Mouse (Mus musculus) liver, postnatal 0 days (tissue): ENCODE measurements around the gene Slc9a3. TPM values are rescaled to one million over a fixed set of nuclear protein-coding genes. Genes with fewer than 3 reads are reported as not detected.

Experiments used
- ATAC-seq: fragments of 200-750 bp; cut with Nextera tagmentation; 2 replicates; pipeline ENCODE4 v1.8.0; 2017; ENCODE audit warnings: mild to moderate bottlenecking, moderate library complexity
- DNase-seq: peaks from one replicate; pipeline ENCODE4 v3.0.0-alpha.2; 2016
- H3K27ac ChIP-seq: fragments of 300-500 bp; sonication (generic); 2 replicates; pipeline ENCODE4 v1.5.1; 2014; ENCODE audit warnings: antibody characterized with exemption, moderate library complexity, mild to moderate bottlenecking, low read depth
- H3K27me3 ChIP-seq: fragments of 300-500 bp; sonication (generic); 2 replicates; pipeline ENCODE4 v1.6.1; 2014; ENCODE audit warnings: low read length, control low read depth, mixed read lengths; ENCODE audit not compliant: insufficient read depth
- H3K36me3 ChIP-seq: fragments of 300-500 bp; sonication (generic); replicated peaks from 2 replicates; pipeline ENCODE4 v1.6.1; 2014; ENCODE audit warnings: mild to moderate bottlenecking, control low read depth, low read length, moderate library complexity, mixed read lengths; ENCODE audit not compliant: insufficient read depth
- H3K4me1 ChIP-seq: fragments of 300-500 bp; sonication (generic); 2 replicates; pipeline ENCODE4 v1.6.1; 2014; ENCODE audit warnings: antibody characterized with exemption, mild to moderate bottlenecking, control low read depth; ENCODE audit not compliant: insufficient read depth
- H3K4me2 ChIP-seq: fragments of 300-500 bp; sonication (generic); 2 replicates; pipeline ENCODE4 v1.6.1; 2014; ENCODE audit warnings: low read depth, mild to moderate bottlenecking, low read length, moderate library complexity, mixed read lengths
- H3K4me3 ChIP-seq: fragments of 300-500 bp; sonication (generic); 2 replicates; pipeline ENCODE4 v1.5.1; 2014; ENCODE audit warnings: low read depth, low read length
- H3K9ac ChIP-seq: fragments of 300-500 bp; sonication (generic); replicated peaks from 2 replicates; pipeline ENCODE4 v1.6.1; 2014; ENCODE audit warnings: mild to moderate bottlenecking, moderate library complexity
- H3K9me3 ChIP-seq: fragments of 300-500 bp; sonication (generic); 2 replicates; pipeline ENCODE4 v1.6.1; 2016; ENCODE audit warnings: mild to moderate bottlenecking, control low read depth, low read length, mixed read lengths
- CTCF ChIP-seq: sonication (generic); IDR thresholded peaks from 2 replicates; pipeline ENCODE4 v1.5.1; 2016; ENCODE audit warnings: antibody characterized with exemption, low read depth
- EP300 ChIP-seq: IDR thresholded peaks from 2 replicates; pipeline ENCODE4 v1.6.1; 2016; ENCODE audit warnings: antibody characterized with exemption, low read depth, mild to moderate bottlenecking
- WGBS: fragments of 180-500 bp; shearing (Covaris S2); extraction: QIAGEN DNeasy Blood & Tissue Kit; methylation state at CpG from one replicate; pipeline ENCODE4 v1.1.7; 2014; ENCODE audit not compliant: insufficient replicate concordance; 5-methylcytosine and 5-hydroxymethylcytosine counted together
- polyA plus RNA-seq: library from polyadenylated mRNA; unstranded; fragments of >200 nt; fragmentation: Nextera tagmentation; extraction: Ambion mirVana; gene quantifications from 2 replicates; pipeline ENCODE4 v1.2.1, GENCODE M21; 2015

Slc9a3 gene
- polyA plus RNA-seq, 1 experiment from 2014 or later: not detected

DNA sequence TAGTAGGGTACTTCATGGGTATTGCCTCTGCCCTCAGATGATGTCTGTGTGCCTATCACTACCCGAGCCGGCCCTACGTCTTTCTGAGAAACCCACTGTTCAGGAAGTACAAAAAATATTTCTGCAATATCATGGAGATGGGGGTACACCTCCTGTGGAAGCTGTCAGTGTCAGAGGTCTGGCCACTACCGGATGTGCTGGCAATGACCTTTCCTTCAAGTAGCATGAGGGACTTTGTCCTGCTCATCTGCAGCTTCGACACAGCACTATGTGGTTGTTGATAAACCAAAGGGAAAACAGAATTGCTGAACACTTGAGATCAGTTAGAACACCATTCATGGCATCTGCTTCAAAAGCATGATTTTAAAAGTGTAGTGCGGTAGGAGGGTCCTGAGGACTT, 19.5 kb downstream of the Slc9a3 start:
- TF ChIP-seq CTCF (no peak), EP300 (no peak)
- H3K4me2 ChIP-seq: no peak overlapping the region
- H3K4me3 ChIP-seq: no peak overlapping the region
- no peak overlapping the region for H3K9ac ChIP-seq
- H3K27ac ChIP-seq: no peak overlapping the region
- H3K36me3 ChIP-seq: no peaks in the 10 kb centered on the region
- WGBS: 66% methylated on average over 6 of the region's 6 CpGs
- DNase-seq: no peak
- H3K27me3 ChIP-seq: no peaks in the 10 kb centered on the region
- no peaks in the 10 kb centered on the region for H3K9me3 ChIP-seq
- ATAC-seq: no peak
- H3K4me1 ChIP-seq: no peaks in the 10 kb centered on the region

DNA sequence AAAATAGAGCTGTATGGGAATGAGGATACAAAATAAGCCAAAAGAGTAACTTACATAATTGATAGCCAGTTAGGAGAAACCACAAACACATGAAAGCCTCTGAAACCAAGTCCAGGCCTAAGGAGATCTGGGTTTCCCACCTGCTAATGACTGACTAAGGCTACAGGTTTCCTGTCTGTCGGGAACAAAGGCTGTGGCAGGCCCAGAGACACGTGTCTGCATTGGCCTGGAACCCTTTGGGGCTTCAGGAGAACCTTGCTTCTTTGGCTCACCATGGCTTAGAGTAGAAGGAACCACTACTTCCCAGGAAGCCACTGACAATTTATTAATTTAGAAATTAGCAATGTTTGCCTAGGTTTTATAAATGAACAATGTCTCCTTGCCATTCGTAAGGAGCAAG, 22.0 kb downstream of the Slc9a3 start:
- Histone ChIP-seq H3K36me3 (no peaks in the 10 kb centered on the region), H3K9me3 (no peaks in the 10 kb centered on the region), H3K4me2 (no peak overlapping the region), H3K4me3 (no peak overlapping the region), H3K4me1 (no peaks in the 10 kb centered on the region), H3K9ac (no peak overlapping the region), H3K27ac (no peak overlapping the region), H3K27me3 (no peaks in the 10 kb centered on the region)
- WGBS: 54% methylated on average over 3 of the region's 3 CpGs
- DNase-seq (no peak), ATAC-seq (no peak)
- TF ChIP-seq EP300: no peak
- no peak for TF ChIP-seq CTCF

DNA sequence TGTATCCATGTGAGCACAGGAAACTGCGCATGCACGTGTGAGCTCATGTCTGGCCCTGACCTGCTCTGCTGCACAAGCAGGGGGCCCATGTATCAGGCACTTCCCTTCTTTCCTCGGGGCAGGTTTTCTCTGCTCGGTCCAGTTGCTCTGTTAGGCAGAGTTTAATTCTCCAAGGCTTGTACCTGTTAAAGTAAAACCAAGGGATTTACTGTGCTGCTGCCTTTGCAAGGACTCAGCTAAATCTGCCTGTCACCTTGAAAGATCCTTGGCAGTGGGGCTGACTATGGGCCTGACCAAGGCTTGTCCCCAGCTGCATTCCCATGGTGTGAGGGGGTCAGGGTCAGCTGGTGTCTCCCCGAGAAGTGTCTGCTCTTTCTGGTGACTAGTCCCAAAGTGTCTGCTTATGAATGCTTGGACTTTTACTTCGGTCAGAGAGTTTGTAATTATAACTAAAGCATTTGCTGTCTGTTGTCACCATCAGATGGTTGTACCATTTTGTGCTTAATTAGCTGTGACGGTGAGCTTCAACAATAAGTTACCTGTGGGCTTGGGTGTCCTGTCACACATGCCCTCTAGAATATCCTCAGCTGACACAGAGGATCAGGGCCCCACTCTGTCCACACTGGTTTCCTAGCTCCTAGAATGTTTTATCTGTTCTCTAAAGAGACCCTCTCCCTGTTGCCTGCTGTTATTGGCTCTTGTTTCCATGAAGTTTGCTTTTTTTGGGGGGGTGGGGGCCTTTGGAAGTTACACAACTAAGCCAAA, 23.0 kb downstream of the Slc9a3 start:
- no peak for DNase-seq
- 57% methylated on average over 7 of the region's 7 CpGs for WGBS
- Histone ChIP-seq H3K9ac (no peak overlapping the region), H3K36me3 (no peaks in the 10 kb centered on the region), H3K4me2 (no peak overlapping the region), H3K9me3 (no peaks in the 10 kb centered on the region), H3K4me3 (no peak overlapping the region), H3K27me3 (no peaks in the 10 kb centered on the region), H3K27ac (no peak overlapping the region), H3K4me1 (no peaks in the 10 kb centered on the region)
- ATAC-seq: no peak
- TF ChIP-seq EP300: no peak
- TF ChIP-seq CTCF: no peak

DNA sequence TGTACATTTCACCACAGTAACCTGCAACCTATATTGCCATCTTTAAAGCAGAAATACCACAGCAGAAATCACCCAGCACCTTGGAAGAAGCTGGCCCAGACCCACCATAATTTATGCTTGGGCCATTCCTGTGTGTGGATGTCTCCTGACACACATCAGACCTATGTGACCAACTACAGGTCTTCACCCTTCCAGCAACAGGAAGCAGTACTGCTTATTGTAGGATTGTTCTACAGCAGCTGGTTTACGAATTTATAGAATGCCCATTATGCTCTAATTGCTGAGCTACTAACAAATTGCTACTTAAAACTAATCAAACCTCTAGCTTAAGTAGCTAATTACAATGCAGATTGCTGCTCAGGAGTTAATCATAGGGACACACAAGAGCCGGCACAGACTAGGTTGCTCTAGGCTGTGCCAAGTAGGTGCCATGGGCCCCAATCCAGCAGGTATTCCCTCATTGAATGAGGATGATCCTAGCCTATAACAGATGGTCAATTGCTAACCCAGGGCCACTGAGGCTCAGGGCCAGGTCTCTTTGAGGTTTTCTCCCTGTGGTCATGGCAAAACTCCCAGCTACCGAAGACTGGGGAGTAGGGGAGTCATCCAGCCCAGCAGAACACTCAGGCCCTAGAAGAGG, 24.8 kb downstream of the Slc9a3 start:
- Histone ChIP-seq H3K27ac (no peak overlapping the region), H3K9ac (no peak overlapping the region)

GRCm38 (mm10) chr13:74147327-74147726, 26.1 kb downstream of the Slc9a3 start:
- no peaks in the 10 kb centered on the region for H3K27me3 ChIP-seq
- H3K9ac ChIP-seq: no peak overlapping the region
- ATAC-seq (peak; percentile 55), DNase-seq (no peak)
- H3K9me3 ChIP-seq: no peaks in the 10 kb centered on the region
- H3K36me3 ChIP-seq: no peaks in the 10 kb centered on the region
- no peak overlapping the region for H3K4me2 ChIP-seq
- H3K4me1 ChIP-seq: no peaks in the 10 kb centered on the region
- no peak overlapping the region for H3K4me3 ChIP-seq
- TF ChIP-seq CTCF (no peak), EP300 (no peak)
- no peak overlapping the region for H3K27ac ChIP-seq
- 71% methylated on average over 2 of the region's 2 CpGs for WGBS

More for the DNA sequence above, 24.8 kb downstream of the Slc9a3 start:
- no peak for TF ChIP-seq EP300
- TF ChIP-seq CTCF: no peak
- no peaks in the 10 kb centered on the region for H3K27me3 ChIP-seq
- H3K9me3 ChIP-seq: no peaks in the 10 kb centered on the region
- H3K4me3 ChIP-seq: no peak overlapping the region
- H3K36me3 ChIP-seq: no peaks in the 10 kb centered on the region
- DNase-seq (no peak), ATAC-seq (no peak)
- H3K4me2 ChIP-seq: no peak overlapping the region
- no peaks in the 10 kb centered on the region for H3K4me1 ChIP-seq
- 81% methylated on average over 3 of the region's 3 CpGs for WGBS

DNA sequence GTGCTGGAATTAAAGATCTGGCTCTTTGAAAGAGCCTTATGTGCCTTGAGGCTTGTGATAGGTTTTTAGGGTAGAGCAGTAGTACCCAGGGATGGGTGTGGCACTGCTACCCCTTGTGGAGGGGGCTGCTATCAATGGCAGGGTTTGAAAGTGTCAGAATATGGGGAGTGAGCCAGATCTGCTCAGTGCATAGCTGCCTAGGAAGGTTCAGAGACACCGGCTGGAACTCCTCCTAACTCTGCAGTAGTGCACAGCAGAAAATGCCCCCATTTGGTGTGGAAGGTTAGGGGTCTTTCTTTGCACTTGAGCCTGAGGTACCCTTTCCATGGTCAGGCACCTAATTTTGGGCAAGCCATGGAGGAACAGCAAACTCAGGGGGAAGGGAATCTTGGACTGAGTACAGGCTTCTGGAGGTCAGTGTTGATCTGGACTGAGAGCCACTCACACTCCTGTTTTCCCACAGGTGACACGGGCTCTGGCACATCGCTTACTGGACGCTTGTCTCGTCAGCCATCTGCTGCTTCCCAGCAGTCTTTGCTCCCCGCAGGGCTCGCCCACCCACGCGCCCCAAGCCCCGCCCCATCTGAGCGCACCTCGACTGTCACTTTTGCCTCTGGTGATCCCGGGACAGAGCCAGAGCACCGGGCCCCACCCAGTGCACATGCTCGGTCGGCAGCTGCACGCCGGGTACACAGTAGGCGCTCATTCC, 45.2 kb downstream of the Slc9a3 start:
- peak overlapping the region; percentile 58 for H3K9ac ChIP-seq
- WGBS: 9% methylated on average over 19 of the region's 19 CpGs
- TF ChIP-seq EP300: no peak
- TF ChIP-seq CTCF: no peak

More for the DNA sequence above, 45.2 kb downstream of the Slc9a3 start:
- Histone ChIP-seq H3K36me3 (peaks cover 9% of the 10 kb centered on the region; the same call in 1 of the 2 replicates), H3K4me2 (peak overlapping the region; percentile 82), H3K27me3 (no peaks in the 10 kb centered on the region), H3K4me1 (peaks cover 10% of the 10 kb centered on the region), H3K9me3 (no peaks in the 10 kb centered on the region), H3K4me3 (peak overlapping the region; percentile 49), H3K27ac (no peak overlapping the region)
- DNase-seq (peak; percentile 74), ATAC-seq (peak; percentile 93)
